Mouse (Mus musculus) intestine, embryonic 16.5 days (tissue): ENCODE data around the gene Atp6v1e1. TPM values are rescaled to one million over a fixed set of nuclear protein-coding genes. Genes with fewer than 3 reads are reported as not detected.

Experiments
- ATAC-seq: fragments of 200-750 bp; cut with Nextera tagmentation; 2 replicates; pipeline ENCODE4 v1.8.0; 2017; ENCODE audit warnings: moderate TSS enrichment, moderate library complexity
- H3K27ac ChIP-seq: fragments of 300-500 bp; sonication (generic); 2 replicates; pipeline ENCODE4 v1.5.1; 2014; ENCODE audit warnings: mild to moderate bottlenecking, low read length
- H3K27me3 ChIP-seq: fragments of 300-500 bp; sonication (generic); replicated peaks from 2 replicates; pipeline ENCODE4 v1.6.1; 2014; ENCODE audit warnings: low read length, control low read depth, mixed read lengths; ENCODE audit not compliant: control insufficient read depth, insufficient read depth
- H3K36me3 ChIP-seq: fragments of 300-500 bp; sonication (generic); 2 replicates; pipeline ENCODE4 v1.6.1; 2014; ENCODE audit warnings: low read length, control low read depth; ENCODE audit not compliant: control insufficient read depth, insufficient read depth
- H3K4me1 ChIP-seq: fragments of 300-500 bp; sonication (generic); 2 replicates; pipeline ENCODE4 v1.6.1; 2014; ENCODE audit warnings: low read length, control low read depth, mixed read lengths; ENCODE audit not compliant: control insufficient read depth, insufficient read depth
- H3K4me2 ChIP-seq: fragments of 300-500 bp; sonication (generic); 2 replicates; pipeline ENCODE4 v1.6.1; 2014; ENCODE audit warnings: low read depth, low read length, control low read depth
- H3K4me3 ChIP-seq: fragments of 300-500 bp; sonication (generic); 2 replicates; pipeline ENCODE4 v1.5.1; 2014; ENCODE audit warnings: mild to moderate bottlenecking, low read length
- H3K9ac ChIP-seq: fragments of 300-500 bp; sonication (generic); 2 replicates; pipeline ENCODE4 v1.6.1; 2014; ENCODE audit warnings: low read depth, low read length
- H3K9me3 ChIP-seq: fragments of 300-500 bp; sonication (generic); 2 replicates; pipeline ENCODE4 v1.6.1; 2016; ENCODE audit warnings: low read length, control low read depth; ENCODE audit not compliant: control insufficient read depth
- WGBS: fragments of 180-500 bp; shearing (Covaris S2); extraction: QIAGEN DNeasy Blood & Tissue Kit; methylation state at CpG from one replicate; pipeline ENCODE4 v1.1.7; 2014; 5-methylcytosine and 5-hydroxymethylcytosine counted together
- polyA plus RNA-seq: library from polyadenylated mRNA; unstranded; fragments of >200 nt; fragmentation: Nextera tagmentation; extraction: Ambion mirVana; gene quantifications from 2 replicates; pipeline ENCODE4 v1.2.1, GENCODE M21; 2015

Gene Atp6v1e1
- polyA plus RNA-seq, 1 experiment from 2014 or later: 187 TPM

DNA sequence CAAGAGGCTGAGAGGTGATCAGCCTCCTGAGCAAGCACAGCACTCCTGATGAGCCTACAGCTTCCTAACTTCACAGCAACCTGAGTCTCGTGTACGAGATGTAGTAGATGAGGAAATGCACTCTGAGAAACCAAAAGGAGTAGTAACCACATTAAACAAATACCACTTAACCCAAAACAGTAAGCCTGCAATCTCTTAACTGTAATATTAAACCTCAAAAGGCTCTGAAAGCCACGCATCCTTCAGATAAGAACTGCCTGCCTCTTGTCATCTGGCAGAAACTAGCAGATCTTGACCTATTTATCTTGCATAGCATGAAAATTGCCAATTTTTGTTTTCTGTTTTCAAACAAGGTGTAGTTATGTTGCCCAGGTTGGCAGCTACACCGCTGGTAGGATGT lies 23.7 kb downstream of the Atp6v1e1 start:
- H3K4me1 ChIP-seq: no peaks in the 10 kb centered on the region
- peaks cover 11% of the 10 kb centered on the region for H3K36me3 ChIP-seq
- H3K4me2 ChIP-seq: no peak overlapping the region
- H3K9ac ChIP-seq: no peak overlapping the region
- no peak overlapping the region for H3K4me3 ChIP-seq
- no peaks in the 10 kb centered on the region for H3K27me3 ChIP-seq
- H3K9me3 ChIP-seq: no peaks in the 10 kb centered on the region
- ATAC-seq: no peak
- H3K27ac ChIP-seq: no peak overlapping the region
- 82% methylated on average over 4 of the region's 4 CpGs for WGBS

DNA sequence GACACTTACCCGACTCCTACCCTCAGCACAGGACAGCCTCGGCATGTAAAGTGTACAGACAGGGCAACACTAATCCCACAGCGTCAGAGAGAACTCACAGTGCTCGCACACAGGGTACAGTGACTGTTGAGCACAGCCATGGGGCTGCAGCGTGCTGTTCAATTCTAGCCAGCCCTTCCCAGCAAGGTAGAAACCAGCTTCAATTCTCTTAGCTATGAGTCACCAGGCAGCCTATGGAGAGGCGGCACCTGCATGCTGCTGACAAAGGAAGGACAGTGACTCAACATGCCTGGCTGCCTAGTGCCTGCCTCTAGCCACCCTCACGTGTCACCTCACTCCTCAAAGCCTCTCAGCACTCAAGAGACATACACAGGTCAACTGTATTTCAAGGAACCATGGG lies 24.6 kb downstream of the Atp6v1e1 start:
- H3K4me3 ChIP-seq: no peak overlapping the region
- WGBS: 87% methylated on average over 7 of the region's 7 CpGs
- ATAC-seq: no peak
- no peak overlapping the region for H3K27ac ChIP-seq
- no peak overlapping the region for H3K4me2 ChIP-seq
- H3K9ac ChIP-seq: no peak overlapping the region
- no peaks in the 10 kb centered on the region for H3K9me3 ChIP-seq
- peaks cover 15% of the 10 kb centered on the region for H3K36me3 ChIP-seq
- no peaks in the 10 kb centered on the region for H3K27me3 ChIP-seq
- H3K4me1 ChIP-seq: no peaks in the 10 kb centered on the region

DNA sequence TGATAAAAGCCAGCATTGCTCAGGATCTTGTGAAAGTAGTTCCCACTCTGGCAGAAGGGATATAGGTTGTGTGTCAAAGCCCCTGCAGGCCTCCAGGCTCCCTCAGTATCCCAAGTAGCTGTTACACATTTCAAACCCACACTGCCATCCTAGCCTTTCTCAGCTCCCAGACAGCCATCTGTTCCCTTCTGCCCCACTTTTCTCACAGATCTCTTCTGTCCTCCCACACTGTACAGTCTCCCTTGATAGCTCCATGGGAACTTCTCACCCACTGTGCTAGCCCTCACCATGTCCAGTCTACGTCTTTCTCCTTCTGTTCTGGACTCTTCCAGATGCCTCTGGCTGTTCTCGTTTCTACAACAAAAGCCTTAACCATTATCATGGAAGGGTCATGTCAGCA lies 26.5 kb downstream of the Atp6v1e1 start:
- ATAC-seq: no peak
- no peaks in the 10 kb centered on the region for H3K27me3 ChIP-seq
- WGBS: 77% methylated on average over 2 of the region's 2 CpGs
- H3K9me3 ChIP-seq: no peaks in the 10 kb centered on the region
- H3K4me2 ChIP-seq: no peak overlapping the region
- H3K4me3 ChIP-seq: no peak overlapping the region
- H3K36me3 ChIP-seq: peaks cover 15% of the 10 kb centered on the region
- H3K27ac ChIP-seq: no peak overlapping the region
- no peak overlapping the region for H3K9ac ChIP-seq
- H3K4me1 ChIP-seq: no peaks in the 10 kb centered on the region

- ATAC-seq: no peak
- 78% methylated on average over 5 of the region's 5 CpGs for WGBS
- H3K36me3 ChIP-seq: peaks cover 15% of the 10 kb centered on the region
- H3K9me3 ChIP-seq: no peaks in the 10 kb centered on the region
- no peak overlapping the region for H3K4me2 ChIP-seq
- H3K27me3 ChIP-seq: no peaks in the 10 kb centered on the region
- no peaks in the 10 kb centered on the region for H3K4me1 ChIP-seq
- no peak overlapping the region for H3K27ac ChIP-seq
- H3K4me3 ChIP-seq: no peak overlapping the region
- no peak overlapping the region for H3K9ac ChIP-seq
Measured at GRCm38 (mm10) chr6:120795422-120796086, 27.0 kb downstream of the Atp6v1e1 start.

- Histone ChIP-seq H3K36me3 (peaks cover 15% of the 10 kb centered on the region), H3K4me2 (no peak overlapping the region), H3K9ac (no peak overlapping the region), H3K27ac (no peak overlapping the region), H3K4me1 (no peaks in the 10 kb centered on the region), H3K9me3 (no peaks in the 10 kb centered on the region), H3K4me3 (no peak overlapping the region), H3K27me3 (no peaks in the 10 kb centered on the region)
- 83% methylated on average over 8 of the region's 8 CpGs for WGBS
- no peak for ATAC-seq
Measured at GRCm38 (mm10) chr6:120792947-120793346, 29.6 kb downstream of the Atp6v1e1 start.

DNA sequence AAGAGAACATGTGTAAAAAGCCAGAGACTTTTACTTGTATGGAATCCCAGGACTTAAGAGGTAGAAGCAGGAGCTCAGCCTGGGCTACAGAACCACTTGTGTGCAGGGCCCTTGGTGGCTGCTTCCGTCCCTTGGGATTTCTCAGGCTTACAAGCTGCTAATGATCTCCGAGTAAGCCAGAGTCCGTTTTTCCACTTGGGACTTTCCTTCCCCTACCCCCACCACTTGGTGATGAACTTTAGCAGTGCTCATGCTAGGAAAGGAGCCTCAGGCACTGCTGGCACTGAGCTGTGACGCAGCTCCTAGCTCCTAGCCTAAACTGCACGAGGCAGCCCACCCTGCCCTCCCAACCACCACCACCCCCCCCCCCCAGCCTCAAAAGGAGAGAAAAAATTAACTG lies 31.9 kb downstream of the Atp6v1e1 start:
- Histone ChIP-seq H3K9ac (no peak overlapping the region), H3K4me2 (no peak overlapping the region), H3K27me3 (no peaks in the 10 kb centered on the region), H3K4me1 (no peaks in the 10 kb centered on the region), H3K36me3 (peaks cover 8% of the 10 kb centered on the region; the same call in 1 of the 2 replicates), H3K4me3 (no peak overlapping the region), H3K27ac (no peak overlapping the region), H3K9me3 (no peaks in the 10 kb centered on the region)
- no peak for ATAC-seq
- 60% methylated on average over 5 of the region's 5 CpGs for WGBS

DNA sequence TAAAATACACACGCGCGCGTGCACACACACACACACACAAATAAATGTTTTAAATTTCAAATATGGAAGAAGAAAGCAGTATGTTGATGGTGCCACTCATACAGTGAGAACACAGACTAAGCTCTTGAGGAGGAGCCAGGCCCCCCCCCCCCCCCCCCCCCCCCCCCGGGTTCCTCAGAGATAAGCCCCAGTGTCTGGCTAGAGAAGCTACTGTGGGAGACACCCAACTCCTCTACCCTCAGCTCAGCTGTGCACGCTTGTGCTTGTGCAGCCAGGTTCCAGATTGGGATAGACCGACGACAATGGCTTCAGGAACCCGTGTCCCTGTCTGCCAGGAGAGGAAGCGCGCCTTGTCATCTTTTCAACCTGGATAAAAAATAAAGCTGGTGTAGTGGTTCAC lies 32.4 kb downstream of the Atp6v1e1 start:
- H3K27ac ChIP-seq: no peak overlapping the region
- no peak overlapping the region for H3K4me2 ChIP-seq
- H3K9ac ChIP-seq: no peak overlapping the region
- H3K4me3 ChIP-seq: no peak overlapping the region
- peaks cover 8% of the 10 kb centered on the region; the same call in 1 of the 2 replicates for H3K36me3 ChIP-seq
- WGBS: 87% methylated on average over 10 of the region's 11 CpGs
- no peaks in the 10 kb centered on the region for H3K9me3 ChIP-seq
- no peaks in the 10 kb centered on the region for H3K4me1 ChIP-seq
- H3K27me3 ChIP-seq: no peaks in the 10 kb centered on the region
- peak; percentile 47; the same call in 1 of the 2 replicates for ATAC-seq

- Histone ChIP-seq H3K27ac (no peak overlapping the region), H3K27me3 (no peaks in the 10 kb centered on the region), H3K4me2 (no peak overlapping the region), H3K9ac (no peak overlapping the region), H3K4me1 (no peaks in the 10 kb centered on the region), H3K9me3 (no peaks in the 10 kb centered on the region), H3K36me3 (peaks cover 4% of the 10 kb centered on the region; the same call in 1 of the 2 replicates), H3K4me3 (no peak overlapping the region)
- no peak for ATAC-seq
Measured at GRCm38 (mm10) chr6:120788904-120789303, 33.7 kb downstream of the Atp6v1e1 start.

DNA sequence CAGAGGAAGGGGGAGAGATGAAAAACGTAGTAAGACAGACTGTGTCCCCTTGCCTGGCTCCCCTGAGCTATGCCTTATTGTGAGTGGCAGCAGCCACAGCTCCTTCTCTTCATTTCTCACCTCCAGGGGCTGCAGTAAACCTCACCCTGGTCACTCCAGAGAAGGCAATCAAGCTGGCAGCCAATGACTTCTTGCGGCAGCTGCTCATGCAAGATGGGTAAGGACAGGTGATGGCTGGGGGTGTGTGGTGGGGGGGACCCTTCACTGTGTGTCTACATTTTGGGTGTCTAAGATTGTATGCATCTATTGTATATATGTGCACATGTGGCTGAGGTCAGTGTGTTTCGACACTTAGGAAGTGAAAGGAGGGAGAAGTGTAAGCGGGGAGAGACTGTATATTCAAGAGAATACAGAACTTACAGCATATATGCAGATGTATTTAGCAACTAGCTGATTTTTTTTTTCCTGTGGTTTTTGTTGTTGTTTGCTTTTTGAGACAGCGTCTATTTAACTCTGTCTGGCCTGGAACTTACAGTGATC lies 34.5 kb downstream of the Atp6v1e1 start:
- no peaks in the 10 kb centered on the region for H3K9me3 ChIP-seq
- no peak overlapping the region for H3K4me3 ChIP-seq
- 79% methylated on average over 5 of the region's 5 CpGs for WGBS
- no peak for ATAC-seq
- H3K27me3 ChIP-seq: no peaks in the 10 kb centered on the region
- H3K36me3 ChIP-seq: no peaks in the 10 kb centered on the region
- no peaks in the 10 kb centered on the region for H3K4me1 ChIP-seq
- no peak overlapping the region for H3K9ac ChIP-seq
- H3K4me2 ChIP-seq: no peak overlapping the region
- no peak overlapping the region for H3K27ac ChIP-seq

DNA sequence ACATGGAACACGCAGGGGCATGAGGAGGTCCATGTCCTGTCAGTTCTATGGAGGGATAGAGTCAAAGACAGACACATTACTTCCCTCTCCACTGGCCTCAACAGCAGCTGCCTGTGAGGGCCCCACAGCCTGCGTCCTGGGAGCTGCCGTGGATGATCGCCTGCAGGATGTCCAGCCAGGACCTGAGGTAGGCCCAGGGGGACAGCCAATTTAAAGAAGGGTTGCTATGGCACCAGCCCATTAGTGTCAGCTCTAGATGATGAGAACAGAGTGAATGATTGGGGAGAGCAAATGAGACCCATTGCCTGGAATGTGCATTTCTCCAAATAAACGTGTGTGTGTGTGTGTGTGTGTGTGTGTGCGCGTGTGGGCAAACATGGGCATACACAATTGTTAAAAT lies 38.2 kb downstream of the Atp6v1e1 start:
- no peaks in the 10 kb centered on the region for H3K4me1 ChIP-seq
- H3K27me3 ChIP-seq: no peaks in the 10 kb centered on the region
- no peaks in the 10 kb centered on the region for H3K9me3 ChIP-seq
- no peak for ATAC-seq
- no peak overlapping the region for H3K4me2 ChIP-seq
- 55% methylated on average over 7 of the region's 7 CpGs for WGBS
- H3K36me3 ChIP-seq: no peaks in the 10 kb centered on the region
- no peak overlapping the region for H3K9ac ChIP-seq
- no peak overlapping the region for H3K27ac ChIP-seq
- no peak overlapping the region for H3K4me3 ChIP-seq
